Mouse (Mus musculus) kidney, postnatal 0 days (tissue): ENCODE results near the gene Mprip. TPM values are rescaled to one million over a fixed set of nuclear protein-coding genes. Genes with fewer than 3 reads are reported as not detected.
"Not testable (repeated sequence)": the region's sequence is repeated elsewhere in the genome, so short reads cannot be mapped to it uniquely, and the experiment has no call there.

Experiments used
- ATAC-seq: fragments of 200-750 bp; cut with Nextera tagmentation; replicated peaks from 2 replicates; pipeline ENCODE4 v1.8.0; 2017; ENCODE audit warnings: low read depth, moderate number of reproducible peaks, moderate TSS enrichment, moderate library complexity; ENCODE audit not compliant: low FRiP score
- DNase-seq: peaks from one replicate; pipeline ENCODE4 v3.0.0-alpha.2; 2016; ENCODE audit warnings: low spot score
- H3K27ac ChIP-seq: fragments of 300-500 bp; sonication (generic); 2 replicates; pipeline ENCODE4 v1.5.1; 2014; ENCODE audit warnings: mild to moderate bottlenecking
- H3K27me3 ChIP-seq: fragments of 300-500 bp; sonication (generic); 2 replicates; pipeline ENCODE4 v1.6.1; 2014; ENCODE audit warnings: low read length, mixed read lengths; ENCODE audit not compliant: insufficient read depth
- H3K36me3 ChIP-seq: fragments of 300-500 bp; sonication (generic); 2 replicates; pipeline ENCODE4 v1.6.1; 2014; ENCODE audit warnings: low read length, mixed read lengths; ENCODE audit not compliant: insufficient read depth
- H3K4me1 ChIP-seq: fragments of 300-500 bp; sonication (generic); replicated peaks from 2 replicates; pipeline ENCODE4 v1.6.1; 2014; ENCODE audit warnings: antibody characterized with exemption, low read length, mixed read lengths; ENCODE audit not compliant: insufficient read depth
- H3K4me2 ChIP-seq: fragments of 300-500 bp; sonication (generic); 2 replicates; pipeline ENCODE4 v1.6.1; 2014; ENCODE audit warnings: mild to moderate bottlenecking, low read length, moderate library complexity, mixed read lengths
- H3K4me3 ChIP-seq: fragments of 300-500 bp; sonication (generic); replicated peaks from 2 replicates; pipeline ENCODE4 v1.5.1; 2014; ENCODE audit warnings: low read depth, low read length
- H3K9ac ChIP-seq: fragments of 300-500 bp; sonication (generic); 2 replicates; pipeline ENCODE4 v1.6.1; 2014; ENCODE audit warnings: low read depth, low read length
- H3K9me3 ChIP-seq: fragments of 300-500 bp; sonication (generic); replicated peaks from 2 replicates; pipeline ENCODE4 v1.6.1; 2016; ENCODE audit warnings: low read length, inconsistent platforms, mixed read lengths
- CTCF ChIP-seq: IDR thresholded peaks from 2 replicates; pipeline ENCODE4 v1.5.1; 2016; ENCODE audit warnings: antibody characterized with exemption, low read depth, mild to moderate bottlenecking, moderate library complexity
- WGBS: fragments of 180-500 bp; shearing (Covaris S2); extraction: QIAGEN DNeasy Blood & Tissue Kit; methylation state at CpG from one replicate; pipeline ENCODE4 v1.1.7; 2014; 5-methylcytosine and 5-hydroxymethylcytosine counted together
- polyA plus RNA-seq: library from polyadenylated mRNA; unstranded; fragments of >200 nt; fragmentation: Nextera tagmentation; extraction: Ambion mirVana; gene quantifications from 2 replicates; pipeline ENCODE4 v1.2.1, GENCODE M21; 2015

The Mprip gene
- polyA plus RNA-seq, 1 experiment from 2014 or later = 76.8 TPM

DNA sequence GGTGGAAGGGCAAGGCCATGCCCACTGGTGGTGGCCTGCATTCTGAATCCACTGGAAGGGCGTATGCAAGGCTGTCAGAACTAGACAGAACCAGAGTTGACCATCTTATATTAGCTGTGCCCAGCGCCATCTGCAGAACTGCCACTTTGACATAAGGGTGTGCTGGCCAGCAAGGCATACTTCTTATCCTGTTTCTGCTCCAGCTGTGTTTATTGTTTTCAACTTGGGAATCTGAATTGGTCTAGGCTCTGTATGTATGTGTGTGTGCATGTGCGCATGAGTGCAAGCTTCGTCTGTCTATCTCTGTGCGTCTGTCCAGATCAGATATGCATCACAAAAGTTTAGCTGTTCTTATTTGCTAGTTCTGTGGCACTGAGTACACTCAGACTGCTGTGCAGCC, 58.1 kb downstream of the Mprip start:
- no peak overlapping the region; the same call in 1 of the 2 replicates for H3K27ac ChIP-seq
- DNase-seq (no peak), ATAC-seq (no peak)
- 0 out of 2 replicates have a peak, but pooled peaks cover 7% of the 10 kb centered on the region for H3K4me1 ChIP-seq
- TF ChIP-seq CTCF = no peak
- H3K27me3 ChIP-seq = no peaks in the 10 kb centered on the region
- 79% methylated on average over 5 of the region's 5 CpGs for WGBS
- H3K4me2 ChIP-seq = no peak overlapping the region
- no peaks in the 10 kb centered on the region for H3K9me3 ChIP-seq
- H3K36me3 ChIP-seq = no peaks in the 10 kb centered on the region
- no peak overlapping the region for H3K9ac ChIP-seq
- no peak overlapping the region for H3K4me3 ChIP-seq

DNA sequence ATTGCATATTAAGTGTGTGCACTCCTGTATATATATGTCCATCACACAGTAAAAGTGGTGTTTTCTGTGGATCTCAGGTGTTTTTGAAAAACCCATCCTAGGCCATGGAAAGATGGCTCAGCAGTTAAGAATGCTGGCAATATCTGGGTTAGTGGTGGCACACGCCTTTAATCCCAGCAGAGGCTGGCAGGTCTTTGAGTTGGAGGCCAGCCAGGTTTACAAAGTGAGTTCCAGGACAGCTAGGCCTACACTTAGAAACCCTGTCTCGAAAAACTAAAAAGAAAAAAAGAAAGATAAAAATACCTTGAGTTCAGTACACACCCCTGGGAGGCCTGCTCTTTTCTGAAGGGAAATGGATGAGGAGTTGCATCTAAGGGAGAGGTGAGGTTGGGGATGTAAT, 60.3 kb downstream of the Mprip start:
- Histone ChIP-seq H3K9ac (no peak overlapping the region), H3K9me3 (no peaks in the 10 kb centered on the region), H3K4me2 (no peak overlapping the region), H3K27me3 (no peaks in the 10 kb centered on the region), H3K36me3 (no peaks in the 10 kb centered on the region), H3K4me1 (no peaks in the 10 kb centered on the region), H3K27ac (no peak overlapping the region), H3K4me3 (no peak overlapping the region)
- no peak for ATAC-seq
- WGBS = 64% methylated on average over 2 of the region's 2 CpGs
- no peak for TF ChIP-seq CTCF
- DNase-seq = no peak

DNA sequence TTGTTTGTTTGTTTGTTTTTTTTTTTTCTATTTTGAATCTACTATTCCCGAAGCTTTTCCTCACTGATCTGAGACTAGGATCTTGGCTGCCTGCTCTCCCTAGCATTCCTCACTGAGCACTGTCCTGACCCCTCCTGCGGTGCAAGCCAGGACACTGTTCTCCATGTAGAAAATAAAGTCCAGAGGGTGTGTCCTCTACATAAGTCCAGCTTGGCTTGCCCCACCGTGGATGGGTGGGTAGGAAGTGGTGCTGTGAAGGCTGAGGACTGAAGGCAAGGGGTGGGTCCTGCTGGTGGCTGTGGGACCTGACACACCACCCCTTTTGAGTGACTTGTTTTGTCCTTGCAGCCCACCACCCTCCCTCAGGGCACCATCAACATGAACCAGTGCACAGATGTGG, 66.1 kb downstream of the Mprip start:
- DNase-seq = no peak
- TF ChIP-seq CTCF = no peak
- 70% methylated on average over 3 of the region's 3 CpGs for WGBS
- no peak overlapping the region for H3K4me2 ChIP-seq
- H3K27me3 ChIP-seq = no peaks in the 10 kb centered on the region
- no peak overlapping the region for H3K4me3 ChIP-seq
- H3K27ac ChIP-seq = no peak overlapping the region
- ATAC-seq = no peak
- H3K4me1 ChIP-seq = 0 out of 2 replicates have a peak, but pooled peaks cover 2% of the 10 kb centered on the region
- no peaks in the 10 kb centered on the region for H3K9me3 ChIP-seq
- H3K36me3 ChIP-seq = peaks cover 12% of the 10 kb centered on the region; the same call in 1 of the 2 replicates
- H3K9ac ChIP-seq = no peak overlapping the region

DNA sequence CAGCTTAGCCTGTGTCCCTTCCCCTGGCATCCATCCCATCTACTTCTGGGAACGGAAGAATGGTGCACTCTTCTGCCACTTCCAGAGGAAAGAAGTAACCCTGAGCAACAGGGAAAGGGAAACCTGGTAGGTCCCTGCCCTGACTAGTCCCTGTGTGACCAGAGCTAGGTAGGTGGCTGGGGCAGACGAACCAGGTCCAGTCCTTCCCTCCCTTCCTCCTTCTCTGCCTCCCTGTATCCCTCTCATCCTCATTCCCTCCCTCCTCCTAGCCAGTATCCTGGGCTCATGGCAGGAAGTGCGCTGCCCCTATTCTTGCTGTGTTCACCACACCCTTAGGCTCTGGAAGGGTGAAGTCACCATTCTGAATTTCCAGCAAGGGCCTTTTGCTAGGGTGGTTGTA, 70.7 kb downstream of the Mprip start:
- peaks cover 32% of the 10 kb centered on the region for H3K36me3 ChIP-seq
- H3K4me2 ChIP-seq = no peak overlapping the region
- no peak for TF ChIP-seq CTCF
- peak overlapping the region; percentile 51 for H3K27ac ChIP-seq
- ATAC-seq = no peak
- H3K9ac ChIP-seq = no peak overlapping the region
- H3K27me3 ChIP-seq = no peaks in the 10 kb centered on the region
- peaks cover 4% of the 10 kb centered on the region; the same call in 1 of the 2 replicates for H3K4me1 ChIP-seq
- H3K4me3 ChIP-seq = no peak overlapping the region
- DNase-seq = no peak
- no peaks in the 10 kb centered on the region for H3K9me3 ChIP-seq
- WGBS = 67% methylated on average over 3 of the region's 3 CpGs

DNA sequence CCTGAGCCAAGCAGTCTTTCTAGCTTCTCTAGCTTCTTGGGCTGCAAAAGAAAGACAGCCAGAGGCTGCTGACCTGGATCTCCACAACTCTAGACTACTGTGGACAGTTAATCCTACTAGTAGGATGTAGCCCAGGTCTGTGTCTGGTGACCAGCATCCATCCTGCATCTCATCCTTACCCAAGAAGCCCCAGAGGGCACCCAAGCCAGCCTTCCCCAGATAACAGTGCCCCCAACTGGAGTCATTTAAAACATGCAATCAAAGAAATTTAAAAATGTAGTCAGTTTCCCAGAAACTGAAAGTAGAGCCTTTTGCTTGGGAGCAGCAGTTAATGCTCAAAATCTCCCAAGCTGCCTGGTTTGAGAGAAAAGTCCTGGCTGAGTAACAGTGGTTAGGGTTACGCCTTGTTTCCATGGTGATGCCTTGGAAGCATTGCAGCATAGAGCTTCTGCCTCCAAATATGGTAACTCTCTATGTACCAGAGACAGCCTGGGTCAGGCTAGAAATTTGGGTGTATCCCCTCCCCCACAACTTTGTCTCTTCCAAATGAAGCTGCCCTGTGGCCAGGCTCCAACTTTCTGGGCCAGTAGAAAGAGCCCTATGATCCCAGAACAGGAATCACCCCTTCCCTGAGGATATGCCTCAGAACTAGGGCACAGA, 71.4 kb downstream of the Mprip start:
- Histone ChIP-seq H3K9ac (no peak overlapping the region), H3K27ac (peak overlapping the region; percentile 51), H3K27me3 (no peaks in the 10 kb centered on the region), H3K4me1 (peaks cover 4% of the 10 kb centered on the region; the same call in 1 of the 2 replicates), H3K4me3 (no peak overlapping the region), H3K36me3 (peaks cover 39% of the 10 kb centered on the region), H3K9me3 (no peaks in the 10 kb centered on the region), H3K4me2 (no peak overlapping the region)
- 47% methylated on average over 1 of the region's 1 CpGs for WGBS
- peak; percentile 45 for TF ChIP-seq CTCF
- ATAC-seq = peak; percentile 76; the same call in 1 of the 2 replicates
- DNase-seq = peak; percentile 88

DNA sequence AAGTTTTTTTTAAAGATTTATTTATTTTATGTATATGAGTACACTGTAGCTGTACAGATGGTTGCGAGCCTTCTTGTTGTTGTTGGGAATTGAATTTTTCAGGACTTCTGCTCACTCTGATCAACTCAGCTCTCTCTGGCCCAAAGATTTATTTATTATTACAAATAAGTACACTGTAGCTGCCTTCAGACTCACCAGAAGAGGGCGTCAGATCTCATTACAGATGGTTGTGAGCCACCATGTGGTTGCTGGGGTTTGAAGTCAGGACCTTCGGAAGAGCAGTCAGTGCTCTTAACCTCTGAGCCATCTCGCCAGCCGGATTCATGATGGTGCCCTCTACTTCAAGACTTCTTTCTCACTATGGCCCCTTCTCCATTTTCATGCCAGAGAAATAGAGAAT, 72.5 kb downstream of the Mprip start:
- WGBS = 81% methylated on average over 5 of the region's 5 CpGs
- peaks cover 49% of the 10 kb centered on the region for H3K36me3 ChIP-seq

More for the DNA sequence above, 72.5 kb downstream of the Mprip start:
- H3K27me3 ChIP-seq, H3K27ac ChIP-seq, H3K9ac ChIP-seq, H3K9me3 ChIP-seq, ATAC-seq, H3K4me1 ChIP-seq, H3K4me2 ChIP-seq, H3K4me3 ChIP-seq, DNase-seq: not testable (repeated sequence)
- peak; percentile 47 for TF ChIP-seq CTCF
